Mouse (Mus musculus) WW6 (cell line): Measurements from ENCODE around the gene Gfi1.

ENCODE experiments used
- DNase-seq: peaks from one replicate; pipeline ENCODE4 v3.0.0-alpha.2; 2013; ENCODE audit warnings: low read depth, low spot score

Gene Gfi1

GRCm38 (mm10) chr5:107678392-107678791, 47.4 kb downstream of the Gfi1 start:
- no peak for DNase-seq
